Mouse (Mus musculus) cerebellum, postnatal 10 days (tissue): ENCODE data around the gene Aprt.

ENCODE experiments used
- DNase-seq, 2 experiments: peaks; one replicate each; pipeline ENCODE4 v3.0.0; 2021; ENCODE audit warnings: mixed read lengths in 2 of 2

Aprt gene

DNA sequence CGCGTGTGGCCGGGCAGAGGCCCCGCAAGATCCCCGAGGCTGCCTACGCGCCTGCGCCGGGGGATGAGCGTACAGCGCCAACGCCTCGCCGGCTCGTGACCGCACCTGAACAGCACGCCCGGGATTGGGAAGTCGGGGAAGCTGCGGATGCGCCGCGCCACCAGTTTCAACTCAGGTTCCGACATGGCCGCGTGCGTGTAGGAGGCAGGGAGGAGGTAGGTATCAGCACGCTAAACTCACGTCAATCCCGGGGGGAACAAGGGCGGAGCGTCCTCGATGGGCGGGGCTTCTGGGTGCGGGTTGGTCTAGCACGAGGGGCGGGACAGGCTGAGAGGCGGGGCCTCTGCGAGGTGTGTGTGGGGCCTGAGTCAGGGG is at the start of gene Aprt:
Gene Aprt, minus strand, starts transcription at position 262 of the 375 bp plus-strand sequence.
- DNase-seq, result peak; percentile 95 to 97

DNA sequence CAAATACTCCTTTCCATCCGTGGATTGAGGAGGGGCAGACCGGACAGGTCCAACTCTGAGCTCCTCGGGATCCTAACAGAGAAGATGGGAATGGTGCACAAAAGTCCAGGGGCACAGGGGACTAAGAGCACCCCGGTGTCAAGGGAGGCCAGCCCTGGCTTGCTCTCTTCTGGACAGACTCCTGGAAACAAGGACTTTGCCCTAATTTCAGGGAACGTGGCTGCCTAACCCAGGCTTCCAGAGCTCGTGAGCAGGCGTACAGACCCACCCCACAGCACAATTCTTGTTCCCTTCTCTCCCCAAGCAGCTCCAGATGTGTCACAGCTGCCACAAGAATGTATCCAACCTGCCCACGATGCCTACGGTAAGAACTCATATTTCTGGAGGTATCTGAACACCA is 49.1 kb upstream of the Aprt start:
- no peak for DNase-seq

DNA sequence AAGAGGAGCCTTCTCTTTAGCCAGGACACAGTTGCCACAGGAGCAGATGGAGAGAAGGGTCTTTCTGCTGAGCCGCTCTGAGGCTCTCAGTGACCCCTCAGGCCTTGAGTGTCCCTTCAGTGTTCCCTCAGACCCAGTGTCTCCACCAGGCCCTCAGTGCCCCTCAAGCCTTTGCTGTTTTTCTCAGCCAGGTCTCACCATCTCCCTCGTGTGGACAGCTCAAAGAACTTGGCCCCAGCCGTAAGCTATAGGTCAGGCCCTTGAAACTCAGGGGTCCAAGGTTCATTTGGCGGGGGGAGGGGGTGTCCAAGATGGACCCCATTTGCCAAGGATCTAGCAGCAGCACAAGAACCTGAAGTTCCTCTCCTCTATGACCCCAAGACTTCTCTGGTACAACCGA is 47.9 kb upstream of the Aprt start:
- peak in 1 of 2 experiments; percentile 36 for DNase-seq

DNA sequence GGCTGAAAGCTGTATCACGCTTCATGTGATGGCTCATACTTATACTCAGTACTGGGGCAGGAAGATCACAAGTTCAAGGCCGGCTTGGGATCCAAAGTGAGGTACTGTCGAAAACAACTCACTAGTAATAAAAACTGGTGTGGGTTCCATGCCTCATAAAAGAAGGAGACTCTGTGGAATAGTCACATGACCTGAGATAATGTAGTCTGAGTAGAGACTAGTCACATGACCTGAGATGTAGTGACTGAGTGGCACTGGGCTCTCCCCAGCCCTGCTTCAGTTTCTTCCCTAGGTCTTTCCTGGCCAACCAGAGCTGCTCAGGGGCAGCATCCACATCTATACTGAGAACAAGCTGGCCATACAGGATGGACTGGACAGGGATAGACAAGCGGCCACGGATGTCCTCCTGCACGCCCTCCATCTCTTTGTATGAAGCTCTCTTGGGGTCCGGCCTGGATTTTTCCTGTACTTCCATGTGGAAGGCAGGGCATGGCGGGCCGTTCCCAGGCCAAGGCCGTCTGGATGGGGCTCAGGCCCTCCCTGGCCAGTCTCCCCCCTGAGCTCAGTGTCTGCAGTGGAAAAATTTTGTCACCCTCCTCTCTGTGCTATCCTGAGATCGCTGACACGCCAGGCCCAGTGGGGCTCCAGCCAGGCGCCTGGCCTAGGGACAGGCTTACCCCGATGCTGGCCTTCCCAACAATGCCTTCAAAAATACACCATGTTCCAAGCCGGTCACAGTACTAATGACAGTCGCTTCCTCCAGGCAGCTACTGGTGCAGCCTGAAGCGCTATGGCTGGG is 47.3 kb upstream of the Aprt start:
- DNase-seq, result peak in 1 of 2 experiments; percentile 21

DNA sequence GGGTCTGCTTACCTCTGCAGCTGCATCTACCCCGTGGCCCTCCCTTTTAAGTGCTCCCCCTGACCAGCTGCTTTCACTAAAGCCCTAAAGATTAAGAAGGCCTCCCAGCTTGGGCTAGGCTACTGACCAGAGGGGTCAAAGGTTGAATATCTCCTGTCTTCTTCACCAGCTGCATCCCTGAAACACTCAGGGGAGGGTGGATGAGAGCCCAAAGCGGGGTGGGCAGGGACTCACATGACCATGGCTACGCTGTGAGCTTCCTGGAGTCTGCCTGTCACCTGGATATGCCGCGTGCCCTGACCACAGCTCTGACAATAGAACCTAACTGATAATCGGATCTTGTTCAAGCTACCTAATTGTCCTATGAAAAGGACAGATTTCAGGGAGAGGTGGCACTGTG is 46.0 kb upstream of the Aprt start, which contains the start of gene Pabpn1l:
Gene Pabpn1l, minus strand, starts transcription at position 13 of the 400 bp plus-strand sequence.
- DNase-seq, result no peak

DNA sequence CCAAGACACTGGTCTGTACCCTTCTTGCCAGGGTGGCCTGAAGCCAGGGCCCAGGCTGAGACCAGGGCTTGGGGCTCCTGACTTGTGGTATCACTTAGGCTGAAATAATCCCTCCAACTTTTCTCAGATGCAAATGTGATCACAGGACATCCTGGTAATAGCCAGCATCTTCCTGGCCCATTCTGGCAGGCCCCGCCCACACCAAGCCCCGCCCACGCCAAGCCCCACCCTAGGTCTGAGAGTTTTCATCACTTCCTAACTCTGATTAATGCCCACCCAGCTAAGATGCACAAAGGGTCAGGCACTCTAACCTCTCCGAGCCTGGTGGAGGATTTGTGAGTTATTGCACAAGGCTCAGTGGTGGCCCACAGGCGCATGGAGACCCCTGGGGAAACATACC is 43.7 kb upstream of the Aprt start:
- DNase-seq, result peak; percentile 17 to 29

DNA sequence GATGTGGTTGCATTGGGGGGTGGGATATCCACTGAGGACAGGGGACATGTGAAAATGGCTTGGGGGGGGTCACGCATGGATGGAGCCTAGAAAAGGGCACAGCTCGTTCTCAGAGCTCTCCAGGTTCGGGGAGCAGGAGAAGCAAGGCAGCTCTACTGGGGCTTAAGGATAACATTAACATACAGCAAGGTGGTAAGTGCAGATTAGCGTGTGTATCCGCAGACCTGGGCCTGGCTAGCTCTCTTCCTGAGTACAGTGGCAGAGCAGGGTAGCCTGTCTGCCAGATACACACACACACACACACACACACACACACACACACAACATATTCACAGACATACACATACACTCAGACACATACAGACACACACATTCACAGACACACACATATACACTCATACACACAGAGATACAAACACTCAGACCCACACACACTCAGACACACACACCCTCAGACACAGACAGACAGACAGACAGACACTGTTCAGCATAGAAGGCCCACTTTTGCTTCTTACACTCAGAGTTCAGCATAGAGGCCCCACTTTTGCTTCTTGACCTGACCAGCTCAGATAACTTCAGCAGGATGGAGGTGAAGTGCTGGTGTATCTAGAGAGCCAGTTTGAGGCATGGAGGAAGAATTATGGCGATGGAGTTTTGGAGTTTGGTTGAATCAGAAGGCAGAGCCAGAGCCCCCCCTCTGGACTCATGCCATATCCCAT is 42.1 kb upstream of the Aprt start:
- DNase-seq, result peak in 1 of 2 experiments; percentile 31

DNA sequence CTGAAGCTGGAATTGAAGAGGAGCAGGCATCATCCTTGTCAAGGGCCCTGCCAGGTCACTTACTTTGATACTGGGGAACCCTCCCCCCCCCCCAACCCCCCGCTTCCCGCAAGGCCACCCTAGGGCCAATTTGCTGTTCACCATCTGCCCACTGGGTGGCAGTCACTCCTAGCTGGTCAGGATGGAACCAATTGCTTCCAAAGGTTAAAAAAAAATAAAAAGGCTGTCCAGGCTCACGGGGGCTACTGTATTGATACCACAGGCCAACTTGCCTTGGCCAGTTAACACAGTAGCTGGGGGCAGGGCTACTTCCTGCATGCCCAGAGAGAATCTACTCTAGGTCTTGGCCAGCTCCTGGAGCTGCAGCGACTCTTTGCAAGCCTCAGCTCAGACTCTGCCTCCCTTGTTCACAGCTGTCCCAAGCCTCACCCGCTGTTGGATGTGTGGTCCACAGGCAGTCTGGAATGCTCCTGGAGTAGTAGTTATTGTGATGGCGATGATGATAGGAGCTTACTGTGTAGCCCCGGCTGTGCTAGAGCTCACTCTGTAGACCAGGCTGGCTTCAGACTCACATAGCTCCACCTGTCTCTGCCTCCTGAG is 41.3 kb upstream of the Aprt start:
- DNase-seq, result peak; percentile 93 to 94

DNA sequence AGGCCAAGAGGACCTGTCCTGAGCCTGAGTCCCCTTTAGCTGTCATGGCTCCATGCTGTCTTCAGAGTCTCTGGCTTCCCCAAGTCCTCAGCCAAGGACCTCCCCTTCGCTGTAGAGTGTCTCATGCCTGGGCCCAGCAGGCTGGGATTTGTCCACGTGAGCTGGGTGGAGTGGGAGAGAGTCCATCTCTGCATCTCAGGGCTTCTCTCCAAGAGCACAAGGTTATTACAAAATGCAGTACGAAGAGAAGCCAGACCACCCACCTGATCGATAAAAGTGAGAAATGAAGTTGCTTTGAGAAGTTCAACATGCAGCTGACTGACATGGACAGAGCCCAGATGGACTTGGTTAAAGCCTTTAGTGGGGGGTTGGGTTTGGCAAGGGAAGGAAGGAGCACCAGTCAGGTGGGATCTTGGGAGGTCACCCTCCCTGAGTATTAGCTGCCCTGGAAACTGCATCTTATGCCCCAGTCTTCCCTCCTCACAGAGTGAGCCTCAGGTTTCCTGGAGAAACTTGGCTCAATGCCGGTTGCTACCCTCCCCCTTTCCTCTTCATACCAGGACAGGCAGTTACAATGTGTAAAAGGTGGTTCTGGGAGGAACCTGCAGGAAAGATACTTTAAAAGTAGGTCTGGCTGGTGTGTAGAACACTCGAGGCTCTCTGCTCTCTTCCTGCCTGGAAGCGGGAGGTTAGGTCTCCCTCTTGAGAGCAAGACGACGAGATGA is 39.6 kb upstream of the Aprt start:
- DNase-seq, result no peak

DNA sequence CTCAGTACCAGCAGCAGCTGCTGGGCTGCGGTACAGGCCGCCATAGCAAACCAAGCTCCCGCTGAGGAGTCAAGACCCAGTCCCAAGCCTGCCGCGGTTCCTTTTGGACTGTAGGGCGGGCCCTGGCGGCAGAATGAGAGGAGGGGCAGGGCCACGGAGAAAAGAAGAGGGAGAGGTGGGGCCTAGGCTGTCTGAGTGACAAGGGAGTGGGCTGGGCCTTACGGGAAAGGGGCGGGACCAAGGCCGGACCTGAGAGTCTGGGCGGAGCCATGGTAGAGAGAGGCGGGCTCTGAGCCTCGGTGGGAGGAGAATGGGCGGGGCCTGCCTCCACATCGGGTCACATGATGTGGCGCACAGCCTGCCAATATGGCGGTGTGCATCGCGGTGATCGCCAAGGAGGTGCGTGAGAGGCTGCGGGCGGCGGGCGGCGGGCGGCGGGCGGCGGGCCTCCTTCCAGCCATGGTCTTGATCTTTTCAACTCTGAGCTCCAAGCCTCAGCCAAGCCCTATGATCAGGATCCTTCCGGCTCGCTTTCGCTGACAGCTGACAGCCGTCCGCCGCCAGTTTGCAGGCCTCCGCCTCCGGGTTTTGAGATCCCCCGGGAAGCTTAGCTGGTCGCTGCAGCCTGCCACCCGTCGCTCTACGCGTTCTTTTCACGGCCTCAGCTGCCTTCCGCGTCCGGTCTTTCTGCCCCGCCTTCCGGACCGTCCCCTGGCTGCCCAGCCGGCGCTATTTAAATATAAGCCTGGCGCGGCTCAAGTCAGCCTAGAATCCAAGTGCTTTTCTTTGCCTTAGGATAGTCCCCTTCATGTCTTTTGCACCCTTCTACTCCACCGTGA is 34.8 kb upstream of the Aprt start, which contains the start of the genes Galns and Trappc2l:
Gene Galns, minus strand, starts transcription at position 169 of the 839 bp plus-strand sequence.
Gene Trappc2l, plus strand, starts transcription at position 346 of the 839 bp plus-strand sequence.
- DNase-seq, result peak; percentile 98

DNA sequence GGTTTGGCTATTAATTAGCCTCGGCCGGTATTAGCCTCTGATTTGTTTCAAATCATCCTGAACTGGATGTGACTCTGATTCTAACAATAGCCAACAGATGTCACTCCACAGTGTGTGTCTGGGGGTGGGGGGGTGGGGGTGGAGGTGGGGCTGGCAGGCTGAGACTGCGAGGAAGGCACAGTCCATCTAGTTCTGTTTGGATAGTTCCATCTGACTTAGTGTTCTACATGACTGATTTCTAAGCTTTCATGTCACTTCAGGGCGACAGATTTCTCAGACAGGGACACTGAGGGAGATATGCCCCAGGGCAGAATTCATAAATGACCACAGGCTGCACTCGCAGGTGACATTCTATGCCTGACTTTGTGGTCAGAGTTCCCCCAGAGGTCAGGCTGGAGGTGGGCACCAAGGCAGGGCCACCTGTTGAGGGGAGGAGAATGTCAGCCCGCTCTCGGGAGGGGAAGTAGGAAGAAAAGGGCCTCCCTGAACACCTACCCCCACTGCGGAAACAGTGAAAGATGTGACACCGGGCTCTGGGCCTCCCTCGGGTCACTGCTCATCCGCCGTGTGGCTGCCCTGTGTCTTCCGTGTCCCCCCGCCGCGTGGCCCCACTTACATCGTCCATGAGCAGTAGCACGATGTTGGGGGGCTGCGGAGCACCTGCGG is 34.0 kb upstream of the Aprt start:
- peak in 1 of 2 experiments; percentile 74 for DNase-seq

DNA sequence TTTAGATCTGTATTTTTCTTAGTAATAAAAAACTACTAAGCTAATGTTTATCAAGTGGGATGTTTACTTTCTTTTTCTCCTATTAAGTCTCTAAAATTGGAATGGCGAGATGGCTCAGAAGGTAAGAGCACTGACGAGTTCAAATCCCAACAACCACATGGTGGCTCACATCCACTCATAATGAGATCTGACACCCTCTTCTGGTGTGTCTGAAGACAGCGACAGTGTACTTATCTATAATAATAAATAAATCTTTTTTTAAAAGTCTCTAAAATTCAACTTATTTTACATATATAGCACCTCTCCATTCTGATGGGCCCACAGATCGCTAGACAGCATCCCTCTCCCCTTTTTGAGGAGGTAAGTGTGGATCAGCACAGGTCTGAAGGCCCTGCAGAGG is 33.5 kb upstream of the Aprt start:
- no peak for DNase-seq

DNA sequence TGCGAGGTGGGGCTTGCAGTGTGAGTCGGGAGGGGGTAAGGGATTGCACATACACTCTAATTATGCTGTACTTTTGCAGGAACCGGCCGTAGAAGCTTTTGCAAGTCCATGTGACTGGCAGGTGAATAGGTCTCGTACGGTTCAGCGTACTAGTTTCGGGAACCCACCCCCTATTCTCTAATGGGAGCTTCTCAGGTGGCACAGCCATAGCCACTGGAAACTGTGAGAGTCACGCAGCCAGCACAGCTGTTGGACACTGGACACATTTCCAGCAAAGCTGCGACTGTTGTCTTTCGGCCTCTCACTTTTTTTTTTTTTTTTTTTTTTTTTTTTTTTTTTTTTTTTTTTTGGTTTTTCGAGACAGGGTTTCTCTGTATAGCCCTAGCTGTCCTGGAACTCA is 30.1 kb upstream of the Aprt start:
- no peak for DNase-seq

DNA sequence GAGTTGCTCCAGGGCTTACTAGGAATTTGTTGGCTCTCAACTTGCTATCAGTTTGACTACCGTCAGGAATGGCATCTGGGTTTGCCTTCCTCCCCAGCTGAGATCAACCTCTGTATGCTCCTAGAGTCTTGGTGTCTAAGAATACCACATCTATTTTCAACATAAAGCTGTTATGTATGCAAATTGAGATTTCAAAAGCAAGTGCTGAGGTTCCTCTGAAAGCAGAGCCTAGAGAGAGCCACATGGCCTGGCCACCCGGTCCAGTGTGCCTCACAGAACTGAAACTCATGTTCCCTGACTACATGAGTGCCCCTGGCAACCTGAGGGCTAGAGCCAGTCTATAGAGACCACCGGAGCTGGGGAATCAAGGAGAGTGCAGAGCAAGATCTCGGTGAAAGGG is 28.7 kb upstream of the Aprt start:
- no peak for DNase-seq

DNA sequence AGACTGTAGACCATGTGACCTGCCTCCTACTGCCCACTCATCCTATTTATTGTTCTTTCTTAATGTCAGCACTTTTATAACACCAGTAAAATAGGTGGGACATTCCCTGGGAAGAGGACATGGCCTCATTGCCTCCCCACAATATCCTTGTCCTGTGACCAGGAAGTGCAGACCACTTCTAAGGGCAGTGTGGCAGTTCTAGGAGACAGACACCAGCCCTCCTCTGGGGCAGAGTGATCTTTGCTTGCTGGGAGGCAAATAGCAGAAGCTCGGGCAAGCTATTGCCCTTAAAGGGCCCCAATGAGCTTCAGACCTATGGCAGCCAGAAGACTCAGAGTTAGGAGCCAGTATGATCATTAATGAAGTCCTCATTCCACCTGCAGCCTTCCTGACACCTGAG is 27.9 kb upstream of the Aprt start:
- no peak for DNase-seq

DNA sequence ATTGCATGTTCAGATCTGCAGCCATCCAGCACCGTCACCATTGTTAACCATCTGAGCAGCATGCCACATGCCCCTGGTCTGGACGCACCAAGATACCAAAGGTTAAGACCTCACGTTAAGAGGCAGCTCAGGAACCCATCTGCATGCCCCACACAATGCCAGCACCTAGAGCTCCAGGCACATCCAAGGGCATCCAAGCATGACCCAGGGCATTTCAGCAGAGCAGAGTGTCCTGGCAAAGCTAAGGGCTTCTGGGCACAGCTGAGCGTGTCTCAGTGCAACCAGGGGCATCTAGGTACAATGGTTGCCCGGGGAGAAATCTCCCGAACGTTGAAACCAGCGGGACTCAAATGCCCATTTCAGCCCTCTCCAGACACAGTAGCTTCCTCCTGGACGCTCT is 24.0 kb upstream of the Aprt start:
- DNase-seq, result no peak

DNA sequence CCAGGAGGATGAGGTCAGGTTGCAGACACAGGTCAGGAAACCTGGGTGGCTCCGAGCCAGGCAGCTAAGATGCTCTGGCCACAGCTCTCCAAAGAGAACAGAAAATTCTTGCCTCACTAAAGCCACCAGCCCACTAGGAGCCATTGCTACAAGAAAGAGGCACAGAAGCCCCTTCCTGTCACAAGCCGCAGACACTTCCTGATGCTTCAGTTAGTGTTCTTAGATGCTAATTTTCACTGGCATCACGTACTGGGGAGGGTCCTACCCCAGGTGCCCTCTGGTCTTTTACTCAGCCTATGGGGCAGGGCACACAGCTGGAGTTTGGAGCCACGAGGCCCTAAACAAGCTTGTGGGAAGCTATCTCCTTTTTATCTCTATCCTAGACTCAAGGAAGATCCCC is 19.3 kb upstream of the Aprt start:
- DNase-seq, result no peak

DNA sequence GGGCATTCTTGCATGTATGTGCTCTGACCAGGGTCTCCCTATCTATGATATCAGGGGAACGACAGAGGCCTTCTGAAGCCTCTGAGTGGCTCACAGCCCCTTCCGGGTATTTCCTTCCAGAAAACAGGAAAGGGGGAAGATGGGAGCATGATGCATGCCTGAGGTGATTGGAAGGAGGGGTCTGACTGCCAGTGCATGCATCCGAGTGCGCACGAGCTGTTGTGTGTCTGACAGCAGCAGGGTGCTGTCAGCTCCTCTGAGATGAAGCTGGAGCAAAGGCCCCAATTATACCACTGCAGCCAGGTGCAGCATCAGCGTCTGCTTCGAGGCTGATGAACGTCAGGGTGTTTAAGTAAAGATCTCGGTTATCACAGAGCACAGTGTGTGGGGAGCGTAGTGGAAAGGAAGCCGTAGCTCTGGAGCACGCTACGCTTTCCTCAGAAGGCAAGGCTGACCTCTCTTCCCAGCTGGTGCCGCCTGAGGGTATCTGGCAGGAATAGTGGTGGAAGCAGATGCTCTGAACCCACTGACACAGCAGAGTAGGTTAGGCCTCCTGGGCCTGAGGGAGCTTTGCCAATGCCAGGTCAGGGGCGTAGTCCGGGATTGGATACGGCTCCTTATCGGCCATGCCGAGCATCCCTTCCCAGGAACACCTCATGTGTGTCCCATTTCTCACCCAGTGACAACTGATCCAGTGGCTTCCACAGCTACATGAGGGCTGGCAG is 17.2 kb upstream of the Aprt start:
- peak; percentile 75 to 78 for DNase-seq

DNA sequence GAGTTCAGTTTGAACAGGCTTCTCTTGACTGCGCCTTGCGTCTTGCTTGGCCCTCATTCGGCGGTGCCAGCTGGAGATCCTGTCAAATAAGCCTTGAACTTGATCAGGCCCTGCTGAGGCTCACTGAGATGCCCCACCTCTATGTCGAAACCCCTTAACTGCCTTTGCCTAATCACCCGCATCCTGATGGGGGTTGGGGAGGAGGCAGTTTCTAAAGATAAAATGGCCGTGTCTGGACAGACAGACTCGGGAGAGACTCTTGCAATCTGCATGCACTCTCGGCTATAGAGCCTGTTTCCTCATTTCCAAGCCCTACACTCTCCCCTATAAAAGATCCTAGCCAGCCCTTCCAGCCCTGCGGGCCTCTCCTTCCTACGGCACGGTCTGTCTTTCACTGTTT is 16.5 kb upstream of the Aprt start:
- DNase-seq, result peak in 1 of 2 experiments; percentile 28

DNA sequence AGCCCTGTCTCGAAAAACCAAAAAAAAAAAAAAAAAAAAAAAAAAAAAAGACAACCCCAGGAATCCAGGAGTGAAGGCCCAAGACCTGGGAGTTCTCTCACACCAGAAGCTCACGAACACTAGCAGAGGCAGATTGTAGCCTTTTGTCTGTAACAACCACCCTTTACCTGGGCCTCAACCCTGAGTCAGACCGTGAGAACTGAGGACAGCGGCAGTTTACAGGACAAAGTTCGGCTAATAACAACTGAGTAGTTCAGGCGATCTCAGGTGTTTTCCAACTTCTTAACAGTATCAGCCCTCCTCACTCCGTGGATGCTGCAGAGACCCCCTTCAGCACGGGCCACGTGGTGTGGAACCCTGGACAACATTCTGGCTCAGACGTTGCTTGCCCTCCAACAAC is 10.0 kb upstream of the Aprt start:
- DNase-seq, result no peak

DNA sequence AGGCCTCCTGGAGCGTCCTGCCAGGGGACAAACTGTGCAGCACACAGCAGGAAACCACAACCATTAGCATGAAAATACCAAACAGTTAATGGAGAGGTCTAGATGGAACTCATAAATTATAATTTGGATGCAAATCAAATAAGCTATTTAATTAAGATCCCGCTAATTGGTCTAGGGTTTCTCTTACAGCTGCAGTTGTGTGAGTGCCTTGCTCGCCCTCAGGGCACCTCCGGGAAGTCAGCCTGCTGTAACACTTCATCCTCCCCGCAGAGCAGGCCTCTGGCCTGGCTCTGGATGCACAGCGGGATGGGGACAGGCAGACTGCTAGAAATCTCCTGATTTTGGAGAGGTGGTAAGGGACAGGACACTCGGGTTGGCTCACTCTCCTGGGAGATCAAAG is 9.5 kb upstream of the Aprt start:
- DNase-seq, result no peak
